Mouse (Mus musculus): ENCODE data around the gene Cnnm3.

- TF ChIP-seq TAL1 (IDR thresholded peaks at IDR 0.05; ENCODE audit: low read length) (no peak), GATA1 (IDR thresholded peaks at IDR 0.05; ENCODE audit: low read length) (no peak)
Observed at GRCm38 (mm10) chr1:36467446-36467845, 44.2 kb upstream of the Cnnm3 start.

Data from erythroblast, embryonic 14.5 days (primary cell).